Mouse (Mus musculus): ENCODE measurements around the gene Ccdc136. TPM values are rescaled to one million over a fixed set of nuclear protein-coding genes. Genes with fewer than 3 reads are reported as not detected.

Ccdc136 gene
- polyA plus RNA-seq, 1 experiment from 2014 or later = 19.5 TPM

DNA sequence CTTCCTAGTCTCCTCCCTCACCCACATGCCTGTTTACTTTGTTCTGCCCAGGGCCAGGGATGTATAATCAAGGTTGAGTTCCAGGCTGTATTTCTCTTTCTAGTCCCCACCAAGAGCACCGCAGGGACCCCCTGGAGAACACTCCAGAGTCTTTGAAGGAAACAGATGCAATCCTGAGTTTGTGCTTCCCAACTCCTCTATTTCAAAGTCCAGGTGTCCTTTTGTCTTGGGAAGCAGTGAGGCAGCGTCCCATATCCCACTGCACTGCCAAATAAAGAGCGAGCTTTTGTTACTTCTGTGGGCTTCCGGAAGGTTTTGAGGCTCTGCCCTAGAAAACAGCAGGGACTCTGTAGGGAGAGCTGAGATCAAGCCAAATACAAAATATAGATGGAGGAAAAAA lies 3.7 kb downstream of the Ccdc136 start:
- WGBS = 90% methylated on average over 4 of the region's 4 CpGs

DNA sequence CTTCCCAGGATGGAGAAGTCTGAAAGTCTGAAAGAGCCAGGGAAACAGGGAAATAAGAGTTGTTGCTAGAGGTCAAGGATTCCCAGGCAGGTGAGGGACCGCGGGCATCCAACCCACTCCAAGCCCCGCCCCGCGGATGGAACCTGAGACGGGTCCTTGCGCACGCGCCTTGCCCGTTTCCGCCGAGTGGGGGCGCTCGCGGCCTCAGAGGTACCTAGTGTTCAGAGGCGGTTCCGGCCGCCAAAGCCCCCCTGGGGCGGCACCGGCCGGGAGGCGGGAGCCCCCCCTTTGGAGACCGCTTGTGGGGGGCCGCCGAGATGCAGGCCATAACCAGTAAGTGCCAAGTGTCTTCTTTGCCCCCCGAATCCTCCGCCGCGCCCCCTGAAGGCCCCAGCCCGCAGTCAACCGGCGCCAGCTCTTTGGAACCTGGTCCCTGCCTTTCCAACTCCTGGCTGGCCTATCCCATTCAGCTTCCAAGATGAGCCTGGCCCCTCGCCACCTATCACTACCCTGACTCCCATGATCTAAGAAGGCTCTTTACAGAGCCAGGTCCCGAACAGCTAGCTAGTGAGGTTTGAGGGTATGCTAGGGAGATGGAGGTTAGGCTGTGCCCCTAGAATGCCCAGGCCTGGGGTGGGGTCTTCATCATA lies 6.7 kb downstream of the Ccdc136 start:
- Histone ChIP-seq H3K27ac (replicated peaks; ENCODE audit: low read depth, low read length) (no peak overlapping the region), H3K4me3 (ENCODE audit: low read depth, low read length) (peak overlapping the region; percentile 15; the same call in 1 of the 2 replicates), H3K4me2 (ENCODE audit: low read depth, low read length) (peak overlapping the region; percentile 42), H3K9me3 (ENCODE audit: control insufficient read depth, low read length) (no peaks in the 10 kb centered on the region), H3K36me3 (ENCODE audit: control insufficient read depth, insufficient read depth, low read length) (peaks cover 8% of the 10 kb centered on the region), H3K27me3 (replicated peaks; ENCODE audit: control insufficient read depth, insufficient read depth, low read length) (no peaks in the 10 kb centered on the region), H3K9ac (ENCODE audit: low read depth, low read length) (no peak overlapping the region), H3K4me1 (ENCODE audit: control insufficient read depth, insufficient read depth, low read length) (peaks cover 8% of the 10 kb centered on the region)
- no peak for DNase-seq (ENCODE audit: low spot score)
- ATAC-seq (ENCODE audit: low read depth) = no peak
- 8% methylated on average over 32 of the region's 34 CpGs for WGBS

More for the DNA sequence above, 3.7 kb downstream of the Ccdc136 start:
- H3K9me3 ChIP-seq (ENCODE audit: control insufficient read depth, low read length) = no peaks in the 10 kb centered on the region
- no peaks in the 10 kb centered on the region; the same call in 1 of the 2 replicates for H3K36me3 ChIP-seq (ENCODE audit: control insufficient read depth, insufficient read depth, low read length)
- no peak for ATAC-seq (ENCODE audit: low read depth)
- no peak overlapping the region for H3K4me3 ChIP-seq (ENCODE audit: low read depth, low read length)
- no peak for DNase-seq (ENCODE audit: low spot score)
- peaks cover 19% of the 10 kb centered on the region for H3K4me1 ChIP-seq (ENCODE audit: control insufficient read depth, insufficient read depth, low read length)
- no peak overlapping the region for H3K4me2 ChIP-seq (ENCODE audit: low read depth, low read length)
- peaks cover 9% of the 10 kb centered on the region for H3K27me3 ChIP-seq (replicated peaks; ENCODE audit: control insufficient read depth, insufficient read depth, low read length)
- H3K9ac ChIP-seq (ENCODE audit: low read depth, low read length) = no peak overlapping the region
- no peak overlapping the region for H3K27ac ChIP-seq (replicated peaks; ENCODE audit: low read depth, low read length)

DNA sequence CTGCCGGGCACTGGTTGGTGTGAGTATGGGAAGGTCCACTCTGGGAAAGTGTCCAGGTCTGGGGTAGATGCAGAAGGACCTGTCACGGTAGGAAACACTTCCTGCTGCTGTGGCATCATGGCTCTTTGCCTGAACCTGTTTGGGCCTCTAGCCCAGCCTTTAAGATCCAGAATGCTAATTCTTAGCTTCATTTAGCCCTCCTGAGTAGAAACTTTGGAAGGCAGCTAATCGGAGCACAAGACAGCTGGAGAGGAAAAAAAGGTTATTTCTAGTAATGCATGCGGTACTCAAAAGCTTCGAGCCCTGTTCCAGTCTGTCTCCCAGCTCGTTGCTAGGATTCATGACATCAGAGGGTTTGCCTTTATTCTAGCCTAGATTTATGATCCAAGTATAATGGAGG lies 10.3 kb downstream of the Ccdc136 start:
- no peak for ATAC-seq (ENCODE audit: low read depth)
- Histone ChIP-seq H3K27ac (replicated peaks; ENCODE audit: low read depth, low read length) (no peak overlapping the region), H3K4me3 (ENCODE audit: low read depth, low read length) (no peak overlapping the region), H3K9me3 (ENCODE audit: control insufficient read depth, low read length) (no peaks in the 10 kb centered on the region), H3K36me3 (ENCODE audit: control insufficient read depth, insufficient read depth, low read length) (peaks cover 36% of the 10 kb centered on the region), H3K27me3 (replicated peaks; ENCODE audit: control insufficient read depth, insufficient read depth, low read length) (no peaks in the 10 kb centered on the region), H3K4me1 (ENCODE audit: control insufficient read depth, insufficient read depth, low read length) (peaks cover 8% of the 10 kb centered on the region), H3K9ac (ENCODE audit: low read depth, low read length) (no peak overlapping the region), H3K4me2 (ENCODE audit: low read depth, low read length) (no peak overlapping the region)
- DNase-seq (ENCODE audit: low spot score) = no peak
- 83% methylated on average over 6 of the region's 6 CpGs for WGBS

DNA sequence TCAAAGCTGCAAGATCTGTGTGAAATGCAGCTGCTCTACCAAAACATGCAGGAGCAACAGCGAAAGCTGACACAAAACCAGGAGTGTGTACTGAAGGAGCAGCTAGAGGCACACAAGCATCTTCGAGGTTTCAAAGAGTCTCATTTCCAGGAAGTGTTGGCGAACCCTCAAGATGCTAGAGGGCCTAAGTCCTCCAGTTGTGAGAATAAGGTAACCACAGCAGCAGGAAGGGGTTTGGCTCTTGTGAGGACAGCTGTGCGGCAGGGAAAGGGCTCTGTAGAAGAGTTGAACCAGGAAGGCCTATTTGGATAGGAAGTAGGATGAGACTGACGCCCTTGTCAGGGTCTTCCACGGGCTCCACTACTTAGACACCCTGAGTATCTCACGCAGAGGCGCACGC lies 19.3 kb downstream of the Ccdc136 start:
- H3K4me3 ChIP-seq (ENCODE audit: low read depth, low read length) = no peak overlapping the region
- no peak overlapping the region for H3K27ac ChIP-seq (replicated peaks; ENCODE audit: low read depth, low read length)
- no peaks in the 10 kb centered on the region for H3K9me3 ChIP-seq (ENCODE audit: control insufficient read depth, low read length)
- H3K4me2 ChIP-seq (ENCODE audit: low read depth, low read length) = no peak overlapping the region
- no peak for ATAC-seq (ENCODE audit: low read depth)
- no peaks in the 10 kb centered on the region for H3K4me1 ChIP-seq (ENCODE audit: control insufficient read depth, insufficient read depth, low read length)
- WGBS = 85% methylated on average over 9 of the region's 9 CpGs
- no peaks in the 10 kb centered on the region for H3K27me3 ChIP-seq (replicated peaks; ENCODE audit: control insufficient read depth, insufficient read depth, low read length)
- H3K9ac ChIP-seq (ENCODE audit: low read depth, low read length) = no peak overlapping the region
- H3K36me3 ChIP-seq (ENCODE audit: control insufficient read depth, insufficient read depth, low read length) = peaks cover 35% of the 10 kb centered on the region
- no peak for DNase-seq (ENCODE audit: low spot score)

DNA sequence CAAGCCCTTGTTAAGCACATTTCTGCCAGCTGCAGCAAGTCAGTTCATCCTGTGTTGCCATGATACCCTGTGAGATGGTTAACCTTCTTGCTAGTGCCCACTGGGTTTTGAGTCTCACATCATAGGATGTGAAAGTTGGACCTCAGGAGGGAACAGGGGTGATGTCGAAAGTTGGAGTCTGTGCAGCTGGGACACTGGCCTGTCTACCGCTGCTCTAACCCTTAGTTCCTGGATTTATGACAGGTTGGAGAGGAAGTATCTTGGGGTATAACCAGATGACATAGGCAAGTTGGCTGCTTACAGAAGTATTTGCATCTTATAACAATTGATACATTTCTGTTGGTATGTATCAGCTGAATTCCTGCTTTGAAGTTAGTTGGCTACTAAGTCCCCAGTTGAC lies 24.5 kb downstream of the Ccdc136 start:
- Histone ChIP-seq H3K4me1 (ENCODE audit: control insufficient read depth, insufficient read depth, low read length) (no peaks in the 10 kb centered on the region), H3K4me2 (ENCODE audit: low read depth, low read length) (no peak overlapping the region), H3K9ac (ENCODE audit: low read depth, low read length) (no peak overlapping the region), H3K36me3 (ENCODE audit: control insufficient read depth, insufficient read depth, low read length) (peaks cover 12% of the 10 kb centered on the region; the same call in 1 of the 2 replicates), H3K4me3 (ENCODE audit: low read depth, low read length) (no peak overlapping the region), H3K27me3 (replicated peaks; ENCODE audit: control insufficient read depth, insufficient read depth, low read length) (no peaks in the 10 kb centered on the region), H3K27ac (replicated peaks; ENCODE audit: low read depth, low read length) (no peak overlapping the region), H3K9me3 (ENCODE audit: control insufficient read depth, low read length) (no peaks in the 10 kb centered on the region)
- ATAC-seq (ENCODE audit: low read depth) = no peak
- DNase-seq (ENCODE audit: low spot score) = no peak
- WGBS = 92% methylated on average over 2 of the region's 2 CpGs

DNA sequence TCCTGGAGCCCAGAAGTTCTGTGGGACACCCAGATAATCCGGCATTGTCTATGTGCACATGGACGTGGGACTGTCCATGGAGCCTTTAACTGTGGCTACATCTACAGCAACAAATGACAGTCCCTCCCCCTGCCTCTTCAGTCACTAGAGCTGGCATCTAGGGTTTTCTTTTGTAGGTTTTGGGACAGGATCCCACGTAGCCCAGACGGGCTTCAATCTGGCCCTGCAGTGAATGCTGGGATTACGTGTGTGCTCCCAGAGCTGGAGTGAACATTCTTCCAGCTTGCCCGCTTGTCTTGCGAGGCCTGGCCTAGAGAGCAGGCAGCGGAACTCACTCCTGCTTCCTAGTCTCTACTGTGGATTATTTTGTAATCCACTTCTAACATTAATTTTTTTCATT lies 29.0 kb downstream of the Ccdc136 start:
- H3K27ac ChIP-seq (replicated peaks; ENCODE audit: low read depth, low read length) = no peak overlapping the region
- H3K4me2 ChIP-seq (ENCODE audit: low read depth, low read length) = no peak overlapping the region
- no peak overlapping the region for H3K4me3 ChIP-seq (ENCODE audit: low read depth, low read length)
- H3K9me3 ChIP-seq (ENCODE audit: control insufficient read depth, low read length) = no peaks in the 10 kb centered on the region
- no peak overlapping the region for H3K9ac ChIP-seq (ENCODE audit: low read depth, low read length)
- no peaks in the 10 kb centered on the region for H3K36me3 ChIP-seq (ENCODE audit: control insufficient read depth, insufficient read depth, low read length)
- DNase-seq (ENCODE audit: low spot score) (no peak), ATAC-seq (ENCODE audit: low read depth) (no peak)
- no peaks in the 10 kb centered on the region for H3K27me3 ChIP-seq (replicated peaks; ENCODE audit: control insufficient read depth, insufficient read depth, low read length)
- 87% methylated on average over 8 of the region's 8 CpGs for WGBS
- H3K4me1 ChIP-seq (ENCODE audit: control insufficient read depth, insufficient read depth, low read length) = no peaks in the 10 kb centered on the region

DNA sequence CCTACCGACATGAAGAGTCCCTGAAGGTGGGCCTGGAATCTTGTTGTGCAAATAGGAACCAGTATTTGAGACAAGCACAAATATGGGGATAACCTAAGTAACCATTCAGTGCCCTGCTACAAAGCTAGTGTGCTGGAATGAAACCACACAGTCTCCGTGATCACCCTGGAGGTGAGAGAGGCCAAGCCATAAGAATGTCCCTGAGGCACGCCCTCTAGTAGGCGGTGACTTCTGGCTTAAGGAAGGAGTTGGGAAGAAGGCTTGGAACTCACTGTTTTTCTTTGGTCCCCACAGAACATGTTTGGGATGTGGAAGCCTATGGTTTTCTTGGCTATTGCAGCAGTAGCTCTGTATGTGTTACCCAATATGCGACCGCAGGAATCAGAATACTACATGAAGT lies 30.2 kb downstream of the Ccdc136 start:
- DNase-seq (ENCODE audit: low spot score) = no peak
- H3K36me3 ChIP-seq (ENCODE audit: control insufficient read depth, insufficient read depth, low read length) = no peaks in the 10 kb centered on the region

DNA sequence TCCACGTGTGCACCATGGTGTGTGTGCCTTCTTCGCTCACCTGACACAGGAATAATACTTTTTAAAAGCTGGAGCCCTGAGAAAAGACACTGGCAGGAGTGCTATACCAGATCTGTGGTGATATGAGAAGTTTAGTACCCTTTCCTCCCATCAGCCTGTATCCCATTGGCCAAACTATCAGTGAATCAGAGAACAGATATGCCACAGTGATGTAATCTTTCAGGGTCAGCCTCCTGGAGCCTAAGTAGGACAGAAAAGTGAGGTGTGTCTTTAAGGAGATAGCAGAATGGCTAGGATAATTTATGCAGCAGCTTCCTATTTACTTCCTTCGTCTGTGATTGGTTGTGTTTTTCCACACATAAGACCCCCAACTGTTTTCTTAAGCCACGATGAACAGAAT lies 32.1 kb downstream of the Ccdc136 start:
- H3K27me3 ChIP-seq (replicated peaks; ENCODE audit: control insufficient read depth, insufficient read depth, low read length) = peaks cover 4% of the 10 kb centered on the region; the same call in 1 of the 2 replicates
- no peak overlapping the region for H3K4me2 ChIP-seq (ENCODE audit: low read depth, low read length)
- no peak for ATAC-seq (ENCODE audit: low read depth)
- H3K4me3 ChIP-seq (ENCODE audit: low read depth, low read length) = no peak overlapping the region
- H3K27ac ChIP-seq (replicated peaks; ENCODE audit: low read depth, low read length) = no peak overlapping the region
- no peak overlapping the region for H3K9ac ChIP-seq (ENCODE audit: low read depth, low read length)
- H3K4me1 ChIP-seq (ENCODE audit: control insufficient read depth, insufficient read depth, low read length) = peaks cover 15% of the 10 kb centered on the region; the same call in 1 of the 2 replicates
- no peaks in the 10 kb centered on the region for H3K9me3 ChIP-seq (ENCODE audit: control insufficient read depth, low read length)
- no peak for DNase-seq (ENCODE audit: low spot score)
- 57% methylated on average over 4 of the region's 4 CpGs for WGBS
- no peaks in the 10 kb centered on the region for H3K36me3 ChIP-seq (ENCODE audit: control insufficient read depth, insufficient read depth, low read length)

More for the DNA sequence above, 30.2 kb downstream of the Ccdc136 start:
- Histone ChIP-seq H3K4me2 (ENCODE audit: low read depth, low read length) (no peak overlapping the region), H3K4me3 (ENCODE audit: low read depth, low read length) (no peak overlapping the region), H3K27ac (replicated peaks; ENCODE audit: low read depth, low read length) (no peak overlapping the region), H3K4me1 (ENCODE audit: control insufficient read depth, insufficient read depth, low read length) (0 out of 2 replicates have a peak, but pooled peaks cover under 1% of the 10 kb centered on the region), H3K9me3 (ENCODE audit: control insufficient read depth, low read length) (no peaks in the 10 kb centered on the region), H3K27me3 (replicated peaks; ENCODE audit: control insufficient read depth, insufficient read depth, low read length) (no peaks in the 10 kb centered on the region), H3K9ac (ENCODE audit: low read depth, low read length) (no peak overlapping the region)
- WGBS = 69% methylated on average over 6 of the region's 6 CpGs
- ATAC-seq (ENCODE audit: low read depth) = no peak

All from embryonic facial prominence, embryonic 14.5 days (tissue).